Mouse (Mus musculus) neural tube, embryonic 11.5 days (tissue): ENCODE data around the gene Hist1h2ab. TPM values are rescaled to one million over a fixed set of nuclear protein-coding genes. Genes with fewer than 3 reads are reported as not detected.
"Not testable (repeated sequence)": the region's sequence is repeated elsewhere in the genome, so short reads cannot be mapped to it uniquely, and the experiment has no call there.

ENCODE experiments used
- ATAC-seq: fragments of 200-750 bp; cut with Nextera tagmentation; 2 replicates; pipeline ENCODE4 v1.8.0; 2017; ENCODE audit warnings: moderate number of reproducible peaks, mild to moderate bottlenecking, moderate TSS enrichment, moderate library complexity; ENCODE audit not compliant: insufficient read depth, low FRiP score, low TSS enrichment
- DNase-seq: peaks from one replicate; pipeline ENCODE4 v3.0.0-alpha.2; 2015; ENCODE audit warnings: low spot score
- H3K27ac ChIP-seq: fragments of 300-500 bp; sonication (generic); 2 replicates; pipeline ENCODE4 v1.5.1; 2014; ENCODE audit warnings: low read depth, mild to moderate bottlenecking, low read length
- H3K27me3 ChIP-seq: fragments of 300-500 bp; sonication (generic); 2 replicates; pipeline ENCODE4 v1.6.1; 2014; ENCODE audit warnings: mild to moderate bottlenecking, low read length, mixed read lengths; ENCODE audit not compliant: control insufficient read depth, insufficient read depth
- H3K36me3 ChIP-seq: fragments of 300-500 bp; sonication (generic); 2 replicates; pipeline ENCODE4 v1.6.1; 2014; ENCODE audit warnings: mild to moderate bottlenecking, low read length, moderate library complexity, mixed read lengths; ENCODE audit not compliant: control insufficient read depth, insufficient read depth
- H3K4me1 ChIP-seq: fragments of 300-500 bp; sonication (generic); 2 replicates; pipeline ENCODE4 v1.6.1; 2014; ENCODE audit warnings: low read length, mixed read lengths; ENCODE audit not compliant: control insufficient read depth, insufficient read depth
- H3K4me2 ChIP-seq: fragments of 300-500 bp; sonication (generic); 2 replicates; pipeline ENCODE4 v1.6.1; 2014; ENCODE audit warnings: low read depth, mild to moderate bottlenecking, moderate library complexity
- H3K4me3 ChIP-seq: fragments of 300-500 bp; sonication (generic); 2 replicates; pipeline ENCODE4 v1.5.1; 2014; ENCODE audit warnings: low read depth, low read length
- H3K9ac ChIP-seq: fragments of 300-500 bp; sonication (generic); 2 replicates; pipeline ENCODE4 v1.6.1; 2014; ENCODE audit warnings: mild to moderate bottlenecking, low read length
- H3K9me3 ChIP-seq: fragments of 300-500 bp; sonication (generic); 2 replicates; pipeline ENCODE4 v1.6.1; 2016; ENCODE audit warnings: low read length; ENCODE audit not compliant: control insufficient read depth
- WGBS: fragments of 180-500 bp; shearing (Covaris S2); extraction: QIAGEN DNeasy Blood & Tissue Kit; methylation state at CpG from one replicate; pipeline ENCODE4 v1.1.7; 2014; 5-methylcytosine and 5-hydroxymethylcytosine counted together
- polyA plus RNA-seq: library from polyadenylated mRNA; unstranded; fragments of >200 nt; fragmentation: Nextera tagmentation; extraction: Ambion mirVana; gene quantifications from 2 replicates; pipeline ENCODE4 v1.2.1, GENCODE M21; 2014

The Hist1h2ab gene
- polyA plus RNA-seq, 1 experiment from 2014 or later = 33.1 TPM

DNA sequence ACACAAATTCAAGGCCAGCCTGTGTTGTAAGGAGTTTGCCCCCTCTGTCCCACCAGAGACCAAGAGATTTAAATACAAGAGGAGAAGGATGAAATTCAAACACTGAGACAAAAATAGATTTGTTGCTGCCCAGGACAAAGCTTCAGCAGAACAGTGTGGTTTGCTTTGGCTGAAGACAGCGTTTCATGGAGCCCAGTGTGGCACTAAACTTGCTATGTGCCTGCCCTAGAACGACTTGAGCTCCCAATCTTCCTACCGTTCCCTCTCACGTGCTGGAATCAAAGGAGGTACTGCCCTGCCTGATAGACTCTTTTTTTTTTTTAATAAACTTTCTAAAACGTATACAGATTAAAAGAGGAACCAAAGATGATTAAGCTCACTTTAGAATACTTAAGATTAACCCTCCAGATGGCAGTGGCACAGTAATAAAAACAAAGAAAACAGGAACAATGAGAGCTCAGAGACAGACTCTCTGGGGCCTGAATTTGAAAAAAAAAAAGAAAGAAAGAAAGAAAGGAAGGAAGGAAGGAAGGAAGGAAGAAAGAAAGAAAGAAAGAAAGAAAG, 18.0 kb downstream of the Hist1h2ab start:
- no peak overlapping the region for H3K9ac ChIP-seq
- H3K4me1 ChIP-seq = no peaks in the 10 kb centered on the region
- H3K9me3 ChIP-seq = no peaks in the 10 kb centered on the region
- DNase-seq (no peak), ATAC-seq (no peak)
- H3K27me3 ChIP-seq = no peaks in the 10 kb centered on the region
- no peaks in the 10 kb centered on the region for H3K36me3 ChIP-seq
- H3K27ac ChIP-seq = no peak overlapping the region
- H3K4me3 ChIP-seq = no peak overlapping the region
- WGBS = 46% methylated on average over 5 of the region's 5 CpGs
- H3K4me2 ChIP-seq = no peak overlapping the region

DNA sequence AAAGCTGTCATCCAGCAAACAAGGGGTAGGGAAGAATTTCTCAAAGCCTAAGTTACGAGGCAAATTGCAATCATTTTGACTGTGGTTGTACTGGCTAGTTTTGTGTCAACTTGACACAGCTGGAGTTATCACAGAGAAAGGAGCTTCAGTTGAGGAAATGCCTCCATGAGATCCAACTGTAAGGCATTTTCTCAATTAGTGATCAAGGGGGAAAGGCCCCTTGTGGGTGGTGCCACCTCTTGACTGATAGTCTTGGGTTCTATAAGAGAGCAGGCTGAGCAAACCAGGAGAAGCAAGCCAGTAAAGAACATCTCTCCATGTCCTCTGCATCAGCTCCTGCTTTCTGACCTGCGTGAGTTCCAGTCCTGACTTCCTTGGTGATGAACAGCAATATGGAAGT, 18.7 kb downstream of the Hist1h2ab start, which contains the start of gene Trim38:
Gene Trim38, plus strand, starts transcription at position 301 of the 400 bp plus-strand sequence.
- DNase-seq, H3K27me3 ChIP-seq, H3K4me1 ChIP-seq, H3K9ac ChIP-seq, ATAC-seq, H3K36me3 ChIP-seq, H3K4me2 ChIP-seq, H3K4me3 ChIP-seq, H3K27ac ChIP-seq, H3K9me3 ChIP-seq: not testable (repeated sequence)
- WGBS = 86% methylated on average over 2 of the region's 2 CpGs

DNA sequence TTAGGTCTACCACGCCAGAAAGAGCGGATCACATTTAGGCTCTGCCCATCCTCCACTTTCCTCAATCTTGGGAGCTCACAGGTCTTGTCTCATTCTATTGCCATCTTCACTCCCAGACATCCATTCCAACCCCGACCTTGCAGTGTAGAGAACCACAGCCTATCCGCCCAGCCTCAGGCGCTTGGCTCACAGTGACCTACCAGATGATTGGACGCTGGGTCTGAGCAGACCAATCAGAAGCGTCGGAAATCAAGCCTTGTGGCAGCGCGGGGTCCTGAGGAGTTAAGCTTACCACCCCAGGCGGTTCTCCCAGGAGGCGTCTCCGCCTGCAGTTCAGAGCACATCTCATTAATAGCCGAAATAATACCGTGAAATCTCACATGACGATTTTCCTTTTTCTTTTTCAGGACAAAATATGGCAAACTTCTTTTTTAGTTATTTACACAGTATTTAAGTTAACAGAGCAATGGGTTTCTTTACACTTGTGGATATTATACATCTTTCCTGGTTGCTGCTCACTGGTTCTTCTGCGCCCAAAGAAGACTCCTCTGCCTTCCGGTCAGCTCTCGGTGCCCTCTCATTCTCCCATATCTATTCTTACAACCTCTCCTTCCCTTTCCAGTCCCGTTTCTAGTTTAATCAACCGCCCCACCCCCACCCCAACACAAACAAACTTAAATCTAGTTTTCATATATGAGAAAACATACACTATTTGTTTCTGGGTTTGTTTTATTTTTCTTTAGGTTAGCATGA, 21.8 kb downstream of the Hist1h2ab start:
- Histone ChIP-seq H3K4me2 (peak overlapping the region; percentile 7; the same call in 1 of the 2 replicates), H3K27ac (no peak overlapping the region), H3K36me3 (no peaks in the 10 kb centered on the region), H3K4me3 (no peak overlapping the region), H3K27me3 (no peaks in the 10 kb centered on the region), H3K9me3 (no peaks in the 10 kb centered on the region), H3K4me1 (no peaks in the 10 kb centered on the region), H3K9ac (no peak overlapping the region)
- DNase-seq (peak; percentile 67), ATAC-seq (peak; percentile 85)
- WGBS = 32% methylated on average over 21 of the region's 21 CpGs

DNA sequence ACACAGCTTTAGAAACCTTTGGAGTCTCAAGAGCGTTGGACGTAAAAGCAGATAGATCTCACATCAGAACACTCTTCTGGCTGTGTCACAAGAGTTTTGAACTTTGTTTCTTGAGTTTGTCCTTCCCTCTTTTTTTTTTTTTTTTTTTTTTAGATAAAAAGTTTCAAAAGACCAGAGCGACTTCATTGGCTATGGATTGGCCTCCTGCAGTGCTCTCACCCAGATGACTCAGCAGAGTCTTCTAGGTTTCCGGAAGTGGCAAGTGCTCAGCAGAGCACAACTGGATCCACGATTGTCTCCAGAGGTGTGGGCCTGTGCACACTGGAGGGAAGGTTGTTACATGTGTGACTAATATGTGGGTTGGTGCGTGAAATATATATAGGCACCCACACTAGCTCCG, 27.4 kb downstream of the Hist1h2ab start:
- H3K4me2 ChIP-seq = no peak overlapping the region
- H3K4me3 ChIP-seq = no peak overlapping the region
- no peak overlapping the region for H3K9ac ChIP-seq
- 94% methylated on average over 7 of the region's 7 CpGs for whole genome bisulfite sequencing
- H3K9me3 ChIP-seq = no peaks in the 10 kb centered on the region
- no peak overlapping the region for H3K27ac ChIP-seq
- ATAC-seq = no peak
- DNase-seq = no peak
- no peaks in the 10 kb centered on the region for H3K36me3 ChIP-seq
- no peaks in the 10 kb centered on the region for H3K27me3 ChIP-seq
- no peaks in the 10 kb centered on the region for H3K4me1 ChIP-seq

DNA sequence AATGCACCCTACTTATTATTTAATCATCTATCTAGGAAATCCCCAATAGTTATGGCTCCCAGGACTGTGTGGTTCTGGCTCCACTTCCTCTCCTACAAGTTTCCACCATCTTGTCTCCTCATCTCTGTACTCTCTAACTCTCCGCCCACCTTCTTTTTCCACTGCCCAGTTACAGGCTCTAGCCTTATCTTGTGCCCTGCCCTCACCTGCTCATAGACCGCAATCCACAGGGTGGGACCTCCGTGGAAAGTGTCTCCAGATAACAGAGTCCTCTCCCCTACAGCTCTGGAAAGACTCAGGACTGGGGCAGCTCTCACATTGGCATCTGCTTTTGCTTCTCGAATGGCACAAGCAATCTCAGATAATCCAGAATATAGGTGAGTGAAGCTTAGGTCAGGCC, 28.1 kb downstream of the Hist1h2ab start:
- DNase-seq (no peak), ATAC-seq (no peak)
- Histone ChIP-seq H3K4me1 (no peaks in the 10 kb centered on the region), H3K9ac (no peak overlapping the region), H3K27me3 (no peaks in the 10 kb centered on the region), H3K36me3 (no peaks in the 10 kb centered on the region), H3K4me3 (no peak overlapping the region), H3K4me2 (no peak overlapping the region), H3K9me3 (no peaks in the 10 kb centered on the region), H3K27ac (no peak overlapping the region)
- 82% methylated on average over 4 of the region's 4 CpGs for WGBS

DNA sequence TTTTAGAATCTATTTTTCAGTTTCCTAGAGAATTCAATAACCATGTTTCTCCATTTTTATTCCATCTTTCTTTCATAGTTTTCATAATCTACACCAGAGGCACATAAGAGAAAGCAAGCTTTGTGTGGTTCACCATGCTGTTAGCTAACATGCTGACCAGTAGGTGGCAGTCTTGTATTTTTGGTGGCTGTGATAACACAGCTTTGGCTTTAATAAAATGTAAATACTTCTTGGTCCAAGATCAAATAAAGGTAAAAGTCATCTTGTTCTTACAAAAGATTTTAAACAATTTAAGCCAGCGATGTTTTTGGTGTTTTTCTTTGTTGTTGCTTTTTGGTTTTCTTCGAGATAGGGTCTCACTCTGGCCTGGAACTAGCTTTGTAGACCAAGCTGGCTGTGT, 41.6 kb downstream of the Hist1h2ab start:
- ATAC-seq = 0 out of 2 replicates have a peak, but pooled peaks have one; percentile 53
- 42% methylated on average over 2 of the region's 2 CpGs for WGBS
- Histone ChIP-seq H3K4me1 (no peaks in the 10 kb centered on the region), H3K27me3 (no peaks in the 10 kb centered on the region), H3K4me2 (no peak overlapping the region), H3K27ac (no peak overlapping the region), H3K9ac (no peak overlapping the region), H3K4me3 (no peak overlapping the region), H3K36me3 (no peaks in the 10 kb centered on the region), H3K9me3 (no peaks in the 10 kb centered on the region)
- peak; percentile 39 for DNase-seq

DNA sequence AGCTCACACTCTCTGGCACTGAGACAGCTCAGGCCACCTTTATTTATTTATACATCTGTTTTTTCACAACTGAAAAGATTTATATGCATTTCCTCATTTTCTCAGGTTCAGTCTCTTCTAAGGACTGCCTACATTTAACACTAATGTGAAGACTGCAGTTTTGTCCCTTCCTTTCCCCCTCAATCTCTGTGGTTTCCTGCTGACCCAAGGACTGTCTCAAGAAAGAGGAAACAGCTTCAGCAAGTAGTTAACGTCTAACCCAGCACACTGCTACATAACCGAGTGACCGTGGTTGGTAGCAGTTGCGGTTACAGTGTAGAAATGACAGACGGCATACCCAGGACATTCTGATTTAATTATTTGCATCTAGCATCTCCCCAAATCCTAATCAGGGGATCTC, 48.5 kb downstream of the Hist1h2ab start:
- DNase-seq = no peak
- Histone ChIP-seq H3K4me3 (no peak overlapping the region), H3K4me2 (no peak overlapping the region), H3K9me3 (no peaks in the 10 kb centered on the region), H3K36me3 (no peaks in the 10 kb centered on the region), H3K27me3 (no peaks in the 10 kb centered on the region), H3K4me1 (no peaks in the 10 kb centered on the region; the same call in 1 of the 2 replicates), H3K9ac (no peak overlapping the region), H3K27ac (no peak overlapping the region)
- ATAC-seq = no peak
- 79% methylated on average over 5 of the region's 5 CpGs for WGBS
